Mouse (Mus musculus): ENCODE measurements around the gene Gpc3.
"Not testable (repeated sequence)": the region's sequence is repeated elsewhere in the genome, so short reads cannot be mapped to it uniquely, and the experiment has no call there.

Gene Gpc3

GRCm38 (mm10) chrX:52401188-52401587 is 212.6 kb downstream of the Gpc3 start:
- CTCF ChIA-PET = no interaction called here

- CTCF ChIA-PET = no interaction called here
Observed at GRCm38 (mm10) chrX:52375129-52375528, 238.6 kb downstream of the Gpc3 start.

- CTCF ChIA-PET = no interaction called here
Observed at GRCm38 (mm10) chrX:52374209-52374608, 239.5 kb downstream of the Gpc3 start.

- CTCF ChIA-PET = no interaction called here
Observed at GRCm38 (mm10) chrX:52372436-52372835, 241.3 kb downstream of the Gpc3 start.

- CTCF ChIA-PET = no interaction called here
Observed at GRCm38 (mm10) chrX:52369938-52370758, 243.6 kb downstream of the Gpc3 start.

GRCm38 (mm10) chrX:52369304-52369937 is 244.3 kb downstream of the Gpc3 start:
- CTCF ChIA-PET = no interaction called here

- CTCF ChIA-PET = no interaction called here
Observed at GRCm38 (mm10) chrX:52366826-52367225, 246.9 kb downstream of the Gpc3 start.

GRCm38 (mm10) chrX:52365790-52366189 is 248.0 kb downstream of the Gpc3 start:
- CTCF ChIA-PET = no interaction called here

- CTCF ChIA-PET = no interaction called here
Observed at GRCm38 (mm10) chrX:52362241-52363011, 251.3 kb downstream of the Gpc3 start.

GRCm38 (mm10) chrX:52352981-52353380 is 260.8 kb downstream of the Gpc3 start:
- CTCF ChIA-PET = no interaction called here

- CTCF ChIA-PET = not testable (repeated sequence)
Observed at GRCm38 (mm10) chrX:52350631-52351030, 263.1 kb downstream of the Gpc3 start.

- CTCF ChIA-PET = no interaction called here
Observed at GRCm38 (mm10) chrX:52348773-52349172, 265.0 kb downstream of the Gpc3 start.

GRCm38 (mm10) chrX:52344018-52344417 is 269.7 kb downstream of the Gpc3 start:
- CTCF ChIA-PET = no interaction called here

GRCm38 (mm10) chrX:52340251-52340650 is 273.5 kb downstream of the Gpc3 start:
- CTCF ChIA-PET = no interaction called here

GRCm38 (mm10) chrX:52321791-52322190 is 292.0 kb downstream of the Gpc3 start:
- CTCF ChIA-PET = no interaction called here

GRCm38 (mm10) chrX:52320653-52321052 is 293.1 kb downstream of the Gpc3 start:
- CTCF ChIA-PET = no interaction called here

- CTCF ChIA-PET = no interaction called here
Observed at GRCm38 (mm10) chrX:52310976-52311375, 302.8 kb downstream of the Gpc3 start.

GRCm38 (mm10) chrX:52305226-52305625 is 308.5 kb downstream of the Gpc3 start:
- CTCF ChIA-PET = no interaction called here

- CTCF ChIA-PET = no interaction called here
Observed at GRCm38 (mm10) chrX:52288792-52289191, 325.0 kb downstream of the Gpc3 start.

- CTCF ChIA-PET = no interaction called here
Observed at GRCm38 (mm10) chrX:52287944-52288343, 325.8 kb downstream of the Gpc3 start.

GRCm38 (mm10) chrX:52282070-52282469 is 331.7 kb downstream of the Gpc3 start:
- CTCF ChIA-PET = no interaction called here

- CTCF ChIA-PET = no interaction called here
Observed at GRCm38 (mm10) chrX:52281103-52281900, 332.4 kb downstream of the Gpc3 start.

Data from spleen, embryonic (tissue).